Mouse (Mus musculus) embryo, embryonic 9.5 days (tissue): ENCODE measurements around the gene Khdrbs1.
A peak's percentile ranks its signal among the peaks of the same experiment; 100 is the strongest.

Experiments
- DNase-seq: peaks from one replicate; pipeline ENCODE4 v3.0.0-alpha.2; 2017; ENCODE audit errors: extremely low spot score

Gene Khdrbs1

DNA sequence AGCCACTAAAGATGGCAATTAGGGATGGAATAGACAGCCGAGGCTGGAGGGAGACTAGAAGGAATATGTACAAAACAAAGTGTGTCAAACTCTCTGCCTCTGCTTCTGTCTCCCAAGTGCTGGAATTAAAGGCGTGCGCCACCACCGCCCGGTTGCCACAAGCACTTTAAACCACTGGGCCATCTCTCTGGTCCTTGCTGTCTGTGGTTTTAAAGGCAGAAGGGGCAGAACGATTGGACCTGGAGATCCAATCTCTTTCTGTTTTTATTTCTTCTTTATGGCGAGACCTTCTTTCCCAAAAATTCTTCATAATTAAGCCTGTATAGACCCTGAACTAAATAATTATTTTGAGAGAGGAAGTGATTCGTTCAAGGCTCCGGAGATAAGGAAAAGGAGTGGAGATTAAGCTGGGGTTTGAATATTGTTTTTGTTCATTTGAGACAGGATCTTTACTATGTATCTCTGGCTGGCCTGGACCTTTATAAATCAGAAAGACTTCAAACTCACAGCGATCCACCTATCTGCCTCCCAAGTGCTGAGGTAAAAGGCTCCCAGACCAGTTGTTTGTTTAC lies 69.1 kb downstream of the Khdrbs1 start:
- no peak for DNase-seq

DNA sequence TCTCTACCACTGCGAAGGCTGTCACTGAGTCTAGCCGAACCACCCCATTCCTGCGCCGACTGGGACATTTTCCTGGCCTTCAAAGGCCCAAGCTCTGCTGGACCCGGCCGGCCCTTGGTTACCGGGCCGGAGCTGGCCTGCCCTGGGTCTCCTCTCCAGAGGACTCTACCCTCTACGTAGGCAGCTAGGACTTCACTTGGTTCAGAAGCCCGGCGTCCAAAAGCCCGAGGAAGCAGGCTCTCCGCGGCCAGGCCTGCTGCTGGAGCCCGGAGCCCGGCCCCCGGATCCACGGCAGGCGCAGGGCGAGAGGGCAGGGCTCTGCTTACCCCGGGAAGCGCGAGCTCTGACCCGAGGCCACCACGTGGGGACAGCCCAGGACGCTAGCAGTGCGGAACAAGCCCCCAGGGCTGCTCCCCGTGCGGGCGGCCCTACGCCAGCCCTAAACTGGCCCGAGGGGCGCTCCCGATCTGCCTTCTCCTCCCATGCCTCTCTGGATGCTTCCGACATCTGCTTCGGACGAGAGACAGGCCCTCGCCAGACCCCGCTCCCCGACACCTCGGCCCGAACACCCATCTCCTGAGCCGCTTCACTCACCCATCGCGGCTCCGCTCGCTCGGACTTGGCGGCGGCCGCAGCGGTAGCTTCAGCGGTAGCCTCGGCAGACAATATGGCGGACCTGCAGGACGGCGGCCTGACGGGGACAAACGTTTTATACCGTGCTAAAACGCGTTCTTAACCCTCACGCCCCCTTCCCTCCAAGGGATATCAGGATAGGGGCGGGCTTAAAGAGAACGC lies 69.8 kb downstream of the Khdrbs1 start, which contains the start of gene Kpna6:
Gene Kpna6, minus strand, starts transcription at position 685 of the 795 bp plus-strand sequence.
- DNase-seq, result peak; percentile 90

DNA sequence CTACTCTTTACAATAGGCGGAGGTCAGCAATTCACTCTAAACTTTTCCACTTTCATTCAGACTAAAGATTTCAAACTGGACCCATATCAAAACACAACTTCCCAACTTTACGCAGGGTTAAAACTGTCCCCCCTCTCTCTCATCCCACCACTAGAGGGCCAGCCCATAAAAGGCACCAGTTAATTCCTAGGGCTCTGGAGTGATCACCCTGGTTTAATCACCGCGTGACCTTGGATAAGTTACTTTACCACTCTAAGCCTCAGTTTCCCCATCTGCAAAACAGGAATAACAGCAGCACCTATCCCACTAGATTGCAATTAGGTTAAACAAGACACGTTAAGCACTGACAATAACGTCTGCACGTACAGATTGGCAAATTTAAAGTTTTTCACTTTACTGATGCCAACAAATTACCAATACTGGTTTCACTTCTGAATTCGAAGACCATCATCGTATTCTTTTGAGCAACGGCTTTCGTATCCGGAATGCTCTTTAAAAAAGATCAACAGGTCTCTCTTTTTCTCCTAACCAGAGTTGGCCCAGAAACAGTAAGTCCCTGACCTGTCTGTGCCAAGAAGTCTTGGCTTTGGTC lies 70.5 kb downstream of the Khdrbs1 start:
- DNase-seq, result peak; percentile 54

DNA sequence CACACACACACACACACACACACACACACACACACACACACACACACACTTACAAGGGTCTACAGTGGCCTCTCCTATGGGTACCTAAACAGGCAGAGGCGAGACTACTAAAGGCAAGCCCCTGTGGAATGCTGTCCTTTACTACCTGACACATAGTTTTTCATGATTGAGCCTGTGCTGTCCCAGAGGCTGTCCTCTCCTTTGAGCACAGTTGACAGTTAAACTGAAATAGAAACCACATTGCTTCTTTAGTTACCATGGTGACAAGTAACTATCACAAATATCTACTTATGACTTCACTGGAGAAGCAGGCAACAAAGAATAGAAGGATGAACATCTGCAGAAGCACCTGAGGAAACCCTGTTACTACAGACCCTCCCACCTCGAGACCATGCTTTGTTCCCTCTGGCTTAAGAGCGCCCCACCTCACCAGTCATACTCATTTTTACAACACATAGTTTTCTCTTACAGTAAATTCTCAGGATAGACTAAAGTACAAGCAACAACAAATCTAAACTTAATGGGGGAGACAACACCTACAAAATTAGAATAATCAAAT lies 79.8 kb downstream of the Khdrbs1 start:
- DNase-seq, result no peak

- DNase-seq, result no peak
Measured at GRCm38 (mm10) chr4:129661584-129661983, 80.5 kb downstream of the Khdrbs1 start.

- no peak for DNase-seq
Measured at GRCm38 (mm10) chr4:129654770-129655169, 87.3 kb downstream of the Khdrbs1 start.
